Mouse (Mus musculus): Measurements from ENCODE around the gene Prepl.

Prepl gene

GRCm38 (mm10) chr17:85070658-85071057 lies 19.4 kb downstream of the Prepl start:
- DNase-seq (ENCODE audit: low spot score): no peak

- DNase-seq (ENCODE audit: low spot score): no peak
Measured at GRCm38 (mm10) chr17:85067331-85067730, 22.7 kb downstream of the Prepl start.

DNA sequence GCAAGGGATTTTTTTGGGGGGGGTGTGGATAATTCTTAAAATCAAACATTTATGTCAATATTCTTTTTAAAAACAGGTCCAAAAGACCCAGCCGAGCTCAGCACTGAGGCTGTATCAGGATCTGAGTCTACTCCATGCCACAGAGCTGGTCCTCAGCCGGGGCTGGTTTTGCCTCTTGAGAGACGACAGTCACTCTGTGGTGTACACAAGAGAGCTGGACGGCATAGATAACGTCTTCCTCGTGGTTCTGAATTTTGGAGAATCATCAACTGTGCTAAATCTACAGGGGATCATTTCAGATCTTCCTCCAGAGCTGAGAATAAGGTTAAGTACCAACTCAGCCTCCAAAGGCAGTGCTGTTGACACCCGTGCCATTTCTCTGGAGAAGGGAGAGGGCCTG lies 26.5 kb downstream of the Prepl start:
- DNase-seq (ENCODE audit: low spot score): no peak

GRCm38 (mm10) chr17:85059136-85059535 lies 30.9 kb downstream of the Prepl start:
- DNase-seq (ENCODE audit: low spot score): no peak

DNA sequence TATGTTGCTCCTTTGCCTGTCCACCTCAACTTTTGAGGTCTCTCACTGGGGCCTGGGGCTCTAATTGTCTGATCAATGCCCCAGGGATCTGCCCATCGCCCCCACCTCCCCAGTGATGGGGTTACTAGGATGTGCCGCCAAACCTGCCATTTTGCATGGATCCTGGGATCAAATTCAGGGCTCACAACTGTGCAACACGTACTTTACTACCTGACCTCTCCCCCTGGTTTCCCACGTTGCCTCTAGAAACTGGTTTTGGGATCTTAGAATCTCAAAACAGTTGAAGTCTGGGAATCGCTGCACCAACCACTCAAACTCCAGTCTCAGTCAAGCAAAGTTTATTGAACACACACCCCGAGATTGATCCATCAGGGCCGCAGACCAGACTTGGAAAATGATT lies 31.8 kb downstream of the Prepl start:
- no peak for DNase-seq (ENCODE audit: low spot score)

GRCm38 (mm10) chr17:85048379-85048778 lies 41.7 kb downstream of the Prepl start:
- no peak for DNase-seq (ENCODE audit: low spot score)

GRCm38 (mm10) chr17:85045160-85045559 lies 44.9 kb downstream of the Prepl start:
- no peak for DNase-seq (ENCODE audit: low spot score)

DNA sequence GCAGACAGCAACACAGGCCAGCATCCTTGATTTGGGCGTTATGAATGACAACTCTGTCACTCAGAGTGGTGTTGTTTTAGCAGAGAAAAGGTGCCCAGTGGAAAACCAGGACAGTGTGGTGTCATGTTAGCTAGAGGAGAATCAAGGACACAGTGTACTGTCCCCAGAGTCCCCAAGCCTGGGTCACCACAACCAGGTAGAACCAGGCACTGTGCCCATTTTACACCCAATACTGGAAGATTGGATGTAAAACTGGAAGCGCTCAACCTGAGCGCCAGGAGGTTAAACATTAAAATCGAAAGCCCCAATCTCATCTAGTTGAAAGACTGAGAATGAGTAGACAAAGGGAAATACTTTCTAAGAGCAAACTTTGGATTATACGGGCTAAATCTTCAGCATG lies 45.6 kb downstream of the Prepl start:
- no peak for DNase-seq (ENCODE audit: low spot score)

GRCm38 (mm10) chr17:85043404-85043816 lies 46.6 kb downstream of the Prepl start:
- no peak for DNase-seq (ENCODE audit: low spot score)

- no peak for DNase-seq (ENCODE audit: low spot score)
Measured at GRCm38 (mm10) chr17:85042419-85042818, 47.6 kb downstream of the Prepl start.

DNA sequence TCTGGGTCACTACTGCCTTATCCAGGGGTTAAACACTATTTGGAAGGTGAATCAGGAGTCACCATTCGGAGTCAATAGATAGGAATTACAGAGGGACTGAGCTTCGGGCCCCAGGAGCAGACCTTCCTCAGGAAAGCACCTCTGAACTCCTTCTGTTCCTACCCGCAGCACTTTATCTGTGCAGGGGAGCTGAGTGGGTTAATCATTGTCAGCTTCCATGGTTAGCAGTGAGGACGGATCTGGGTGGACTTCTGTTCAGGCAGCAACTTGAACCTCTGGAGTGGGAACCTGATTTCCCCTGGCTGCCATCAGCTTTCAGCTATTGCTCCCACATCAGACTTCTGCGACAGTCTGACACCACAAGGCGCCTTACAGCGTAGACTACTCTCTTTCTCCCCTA lies 49.1 kb downstream of the Prepl start:
- no peak for DNase-seq (ENCODE audit: low spot score)

GRCm38 (mm10) chr17:85038761-85039160 lies 51.3 kb downstream of the Prepl start:
- no peak for DNase-seq (ENCODE audit: low spot score)

GRCm38 (mm10) chr17:85038311-85038710 lies 51.7 kb downstream of the Prepl start:
- DNase-seq (ENCODE audit: low spot score): no peak

DNA sequence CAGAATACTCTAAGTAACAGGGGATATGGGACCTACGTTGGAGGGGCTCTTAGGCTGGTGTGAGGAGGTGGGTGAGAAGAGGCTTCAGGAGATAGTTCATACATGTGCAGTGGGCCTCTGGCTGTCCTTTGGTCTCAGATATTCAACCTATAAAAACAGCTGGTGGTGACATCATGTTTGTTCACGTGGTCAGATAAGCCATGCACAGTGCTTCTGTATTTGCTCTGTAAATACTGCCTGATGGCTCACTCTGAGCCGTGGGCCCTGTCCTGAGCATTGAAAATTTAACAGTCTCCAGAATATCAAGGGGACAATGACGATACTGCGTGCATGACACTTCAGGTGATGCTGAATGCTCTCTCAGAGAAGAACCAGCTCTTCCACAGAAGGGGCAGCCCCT lies 52.2 kb downstream of the Prepl start:
- DNase-seq (ENCODE audit: low spot score): no peak

DNA sequence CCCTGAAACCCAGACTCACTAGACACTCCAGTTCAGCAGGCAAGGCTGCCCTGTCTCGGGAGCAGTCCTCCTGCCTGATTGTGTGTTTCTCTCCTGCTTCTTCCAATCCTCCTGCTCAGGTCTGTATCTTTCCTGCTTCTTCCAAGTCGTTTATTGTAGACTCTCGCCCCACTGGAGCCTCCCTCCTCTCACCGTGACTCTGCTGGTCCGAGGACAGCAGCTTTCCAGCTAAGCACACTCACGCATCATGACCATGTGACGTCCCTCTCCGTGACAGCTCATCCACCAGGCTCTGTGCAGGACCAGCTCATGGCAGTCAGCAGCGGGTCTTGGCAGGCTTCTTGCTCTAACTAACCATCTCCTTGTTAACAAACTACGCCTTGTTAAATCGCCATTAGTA lies 56.0 kb downstream of the Prepl start:
- DNase-seq (ENCODE audit: low spot score): no peak

- DNase-seq (ENCODE audit: low spot score): no peak
Measured at GRCm38 (mm10) chr17:85033087-85033486, 57.0 kb downstream of the Prepl start.

DNA sequence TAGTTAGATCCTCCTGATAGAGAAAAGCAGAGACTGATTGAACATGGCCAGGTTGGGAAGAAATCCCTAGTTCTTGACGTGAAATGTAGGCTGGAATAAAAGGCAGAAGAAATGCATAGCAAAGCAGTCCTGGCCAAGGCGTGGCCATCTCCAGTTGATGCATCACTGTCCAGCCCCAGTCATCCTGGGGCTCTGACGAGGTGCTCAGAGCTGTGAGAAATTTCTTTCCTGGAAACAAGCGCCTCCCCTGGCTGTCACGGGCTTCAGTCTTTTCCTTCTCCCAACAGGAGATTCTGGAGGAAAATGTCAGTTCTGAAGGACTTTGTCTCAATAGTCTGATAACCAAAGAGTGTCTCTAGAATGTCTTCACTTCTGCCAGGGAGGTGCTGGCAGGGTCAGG lies 59.4 kb downstream of the Prepl start:
- no peak for DNase-seq (ENCODE audit: low spot score)

GRCm38 (mm10) chr17:85028797-85029196 lies 61.2 kb downstream of the Prepl start:
- DNase-seq (ENCODE audit: low spot score): no peak

DNA sequence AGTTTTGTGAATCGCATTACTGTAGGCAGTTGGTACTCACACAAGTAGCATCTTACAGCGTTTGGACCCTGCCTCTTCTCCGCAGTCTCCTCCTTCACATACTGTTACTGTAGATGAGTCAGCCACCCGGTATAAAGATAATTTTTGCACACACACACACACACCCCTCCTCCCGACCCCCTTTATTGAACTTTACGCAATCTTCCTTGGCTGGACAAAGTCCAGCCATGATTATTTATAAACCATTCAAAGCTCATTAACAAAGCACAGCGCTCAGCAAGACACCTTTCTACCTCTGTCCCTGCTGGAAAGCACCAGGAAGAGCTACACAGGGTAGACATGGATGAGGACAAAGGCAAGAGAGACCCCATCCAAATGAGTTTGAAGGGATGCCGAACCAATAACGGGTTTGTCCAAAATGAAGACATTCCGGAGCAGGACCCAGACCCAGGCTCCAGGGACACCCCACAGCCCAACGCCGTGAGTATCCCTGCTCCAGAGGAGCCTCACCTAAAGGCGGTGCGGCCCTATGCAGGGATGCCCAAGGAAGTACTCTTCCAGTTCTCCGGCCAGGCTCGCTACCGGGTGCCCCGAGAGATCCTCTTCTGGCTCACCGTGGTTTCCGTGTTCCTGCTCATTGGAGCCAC lies 61.8 kb downstream of the Prepl start, which contains the start of gene Slc3a1:
Gene Slc3a1, plus strand, starts transcription at position 284 of the 647 bp plus-strand sequence.
- no peak for DNase-seq (ENCODE audit: low spot score)

DNA sequence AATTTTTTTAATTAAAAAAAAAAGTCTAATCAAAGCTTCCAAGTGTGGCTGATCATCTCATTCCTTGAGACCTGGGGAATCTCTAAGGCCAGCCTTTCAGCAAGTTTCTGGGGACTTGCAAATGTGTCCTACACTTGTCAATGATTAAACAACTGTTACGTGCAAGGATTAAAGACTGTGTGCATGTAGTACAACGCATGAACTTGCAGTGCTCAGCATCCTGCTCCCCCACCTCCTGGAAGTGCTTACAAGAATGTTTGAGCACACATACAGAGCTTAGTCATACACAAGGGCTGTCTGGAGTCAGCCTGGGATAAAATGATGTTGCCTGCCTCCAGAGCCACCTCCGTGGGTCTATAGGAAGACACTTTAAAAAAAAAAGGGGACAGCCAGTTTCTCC lies 62.8 kb downstream of the Prepl start:
- DNase-seq (ENCODE audit: low spot score): no peak

DNA sequence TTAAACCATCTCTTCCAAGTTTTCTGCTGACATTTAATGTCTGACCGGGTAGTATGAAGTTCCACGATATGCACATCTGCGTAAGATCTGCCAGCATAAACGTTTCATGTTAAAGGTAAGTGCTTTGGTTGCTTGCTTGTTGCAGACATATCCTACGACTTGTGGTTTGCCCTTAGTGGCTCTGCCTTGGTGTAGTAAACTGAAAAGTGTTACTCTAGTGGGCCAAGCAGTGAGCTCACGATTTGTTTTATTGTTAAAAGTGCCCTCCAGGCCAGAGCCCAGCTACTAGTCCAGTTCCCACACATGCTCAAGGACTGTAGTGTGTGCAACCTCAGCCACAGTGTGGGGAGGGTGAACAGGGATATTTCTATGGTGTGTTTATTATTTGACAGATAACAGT lies 63.6 kb downstream of the Prepl start:
- no peak for DNase-seq (ENCODE audit: low spot score)

- no peak for DNase-seq (ENCODE audit: low spot score)
Measured at GRCm38 (mm10) chr17:85025151-85025550, 64.9 kb downstream of the Prepl start.

DNA sequence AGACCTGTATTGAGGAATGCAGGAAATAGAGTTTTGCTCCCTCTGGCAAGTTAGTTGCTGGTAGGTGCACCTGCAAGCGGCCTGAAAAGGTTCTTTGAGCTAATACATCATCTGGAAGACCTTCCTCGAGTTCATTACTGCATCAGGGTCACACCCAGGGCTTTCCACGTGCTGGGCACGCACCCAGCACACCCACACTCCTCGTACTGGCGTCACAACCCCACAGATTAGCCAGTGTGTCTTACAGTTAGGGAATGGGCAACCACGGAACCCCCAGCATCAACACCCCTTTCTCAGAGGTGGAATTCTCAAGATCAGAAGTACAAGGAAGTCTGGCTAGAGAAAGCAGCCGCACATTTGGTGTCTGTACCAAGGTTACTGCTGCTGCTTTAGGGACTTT lies 65.8 kb downstream of the Prepl start:
- no peak for DNase-seq (ENCODE audit: low spot score)
